Mouse (Mus musculus) cerebellum, adult 11 months (tissue): ENCODE results near the gene Skint3.
"Not testable (repeated sequence)": the region's sequence is repeated elsewhere in the genome, so short reads cannot be mapped to it uniquely, and the experiment has no call there.

ENCODE experiments used
- DNase-seq: peaks from one replicate; pipeline ENCODE4 v3.0.0; 2022

Gene Skint3

DNA sequence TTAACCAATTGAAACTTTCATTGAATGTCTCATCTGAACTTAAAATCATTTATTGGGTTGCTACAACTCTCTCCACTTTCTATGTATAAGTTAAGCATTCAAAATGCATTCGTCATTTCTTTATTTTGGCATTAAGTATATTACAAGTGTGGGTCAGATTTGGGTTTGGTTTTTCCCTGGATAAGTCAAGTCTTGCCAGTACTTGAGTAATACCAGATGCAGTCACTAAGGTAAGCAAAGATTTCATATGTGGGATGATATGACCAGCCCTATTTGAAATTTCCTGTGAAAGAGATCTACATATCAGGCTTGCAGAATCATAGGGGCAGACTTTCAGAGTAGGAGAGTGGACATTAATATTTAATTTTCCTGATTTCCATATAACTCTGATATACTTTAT, at the start of gene Skint3:
Skint3 (plus strand) TSS at position 301 of the 400 bp plus-strand sequence.
- no peak for DNase-seq

DNA sequence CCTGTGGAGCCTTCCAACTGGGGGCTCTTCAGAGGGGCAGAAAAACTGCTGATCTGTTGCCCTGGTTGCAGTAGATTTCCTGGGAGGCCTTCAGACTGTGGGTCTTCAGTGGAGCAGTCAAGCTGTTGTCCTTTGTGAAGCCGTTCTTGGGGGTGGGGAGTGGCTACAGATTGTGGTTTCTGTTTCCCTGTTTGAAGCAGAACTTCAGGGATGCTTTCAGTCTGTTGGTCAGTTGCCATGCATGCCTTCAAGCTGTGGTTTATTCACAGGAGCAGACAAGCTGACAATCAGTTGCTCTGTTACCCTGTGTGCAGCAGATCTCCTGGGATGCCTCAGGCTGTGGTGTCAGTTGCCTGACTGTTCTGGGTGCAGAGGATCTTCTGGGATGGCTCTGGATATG, 11.4 kb downstream of the Skint3 start:
- DNase-seq, result no peak

GRCm38 (mm10) chr4:112243951-112244350, 11.9 kb downstream of the Skint3 start:
- no peak for DNase-seq

- no peak for DNase-seq
These were observed 24.0 kb downstream of the Skint3 start for GRCm38 (mm10) chr4:112256022-112256421.

- no peak for DNase-seq
These were observed 55.3 kb downstream of the Skint3 start for GRCm38 (mm10) chr4:112287178-112287974.

DNA sequence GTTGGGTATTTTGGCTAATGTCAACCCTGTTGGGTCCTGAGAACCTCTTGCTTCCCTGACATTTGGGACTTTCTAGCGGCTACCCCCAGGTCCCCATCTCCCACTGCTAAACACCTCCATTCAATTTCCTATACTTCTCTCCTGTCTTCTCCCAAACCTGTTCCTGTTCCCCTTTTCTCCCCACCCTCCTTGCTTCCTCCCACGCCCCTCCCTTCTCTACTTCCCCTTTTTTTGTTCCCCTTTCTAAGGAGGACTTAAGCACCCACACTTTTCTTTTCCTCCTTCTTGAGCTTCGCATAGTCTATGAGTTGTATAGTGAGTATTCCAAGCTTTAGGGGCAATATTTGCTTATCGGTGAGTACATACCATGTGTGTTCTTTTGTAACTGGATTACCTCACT, 56.4 kb downstream of the Skint3 start:
- no peak for DNase-seq

DNA sequence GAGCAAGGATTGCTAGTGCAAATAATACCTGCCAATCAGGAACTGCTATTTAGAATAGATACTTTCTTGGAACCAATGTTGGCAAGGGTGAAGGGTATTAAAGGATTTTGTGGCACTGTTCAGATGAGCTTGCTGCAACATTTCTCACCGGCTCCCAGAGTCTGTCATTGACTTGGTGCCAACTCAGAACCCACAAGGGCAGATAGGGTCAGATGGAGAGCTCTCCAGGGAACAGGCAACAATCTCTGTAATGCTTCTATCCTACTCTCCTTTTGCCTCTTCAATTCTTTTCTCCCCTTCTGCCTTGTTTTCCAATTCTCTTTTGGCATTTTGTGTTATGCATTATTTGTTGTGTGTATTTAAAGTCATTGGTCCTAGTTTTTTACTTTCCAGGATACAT, 70.3 kb downstream of the Skint3 start:
- no peak for DNase-seq

DNA sequence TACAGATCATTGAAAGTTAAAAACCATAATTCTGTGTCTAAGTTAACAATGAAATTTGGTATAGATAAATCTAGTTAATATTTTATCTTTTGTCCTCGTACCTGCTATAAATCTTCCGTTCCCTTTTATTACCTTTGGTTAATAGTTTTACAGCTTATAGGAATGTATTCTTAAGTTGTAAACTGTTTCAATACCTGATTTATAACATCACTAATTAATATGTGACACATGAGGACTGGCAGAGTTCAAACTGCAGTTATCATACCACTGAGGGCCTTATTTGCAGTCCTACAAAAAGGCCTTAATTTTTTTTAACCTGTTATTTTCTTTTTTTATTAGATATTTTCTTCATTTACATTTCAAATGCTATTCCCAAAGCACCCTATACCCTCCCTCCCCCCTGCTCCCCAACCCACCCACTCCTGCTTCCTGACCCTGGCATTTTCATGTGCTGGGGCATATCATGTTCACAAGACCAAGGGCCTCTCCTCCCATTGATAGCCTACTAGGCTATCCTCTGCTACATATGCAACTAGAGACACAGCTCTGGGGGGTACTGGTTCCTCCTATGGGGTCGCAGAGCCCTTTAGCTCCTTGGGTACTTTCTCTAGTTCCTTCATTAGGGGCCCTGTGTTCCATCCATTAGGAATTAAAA, 70.9 kb downstream of the Skint3 start:
- no peak for DNase-seq

DNA sequence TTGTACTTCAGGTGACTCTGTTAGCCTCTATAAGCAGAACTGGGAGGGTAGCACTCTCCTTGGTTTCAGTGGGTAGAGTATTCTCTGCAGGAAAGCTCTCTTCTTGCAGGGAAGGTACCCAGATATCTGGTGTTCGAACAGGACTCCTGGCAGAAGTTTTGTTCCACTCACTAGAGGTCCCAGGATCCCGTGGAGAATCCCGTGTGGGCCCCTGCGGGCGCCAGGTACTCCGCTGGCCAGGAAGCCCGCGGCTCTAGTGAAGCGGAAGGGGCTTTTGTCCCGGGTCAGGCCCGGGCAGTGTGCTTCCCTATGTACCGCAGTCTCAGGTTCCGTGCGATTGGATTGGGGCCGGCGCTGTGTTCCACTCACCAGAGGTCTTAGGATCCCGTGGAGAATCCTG, 117.1 kb downstream of the Skint3 start:
- not testable (repeated sequence) for DNase-seq
